Mouse (Mus musculus) liver, embryonic 11.5 days (tissue): Measurements from ENCODE around the gene Rad17. TPM values are rescaled to one million over a fixed set of nuclear protein-coding genes. Genes with fewer than 3 reads are reported as not detected.

ENCODE experiments used
- ATAC-seq: fragments of 200-750 bp; cut with Nextera tagmentation; replicated peaks from 2 replicates; pipeline ENCODE4 v1.8.0; 2017; ENCODE audit warnings: moderate number of reproducible peaks, mild to moderate bottlenecking, moderate TSS enrichment, moderate library complexity; ENCODE audit not compliant: low FRiP score
- DNase-seq: peaks from one replicate; pipeline ENCODE4 v3.0.0-alpha.2; 2017; ENCODE audit warnings: low spot score
- H3K27ac ChIP-seq: fragments of 300-500 bp; sonication (generic); 2 replicates; pipeline ENCODE4 v1.5.1; 2014; ENCODE audit warnings: mild to moderate bottlenecking, low read depth, low read length, control low read depth
- H3K27me3 ChIP-seq: fragments of 300-500 bp; sonication (generic); replicated peaks from 2 replicates; pipeline ENCODE4 v1.6.1; 2014; ENCODE audit warnings: low read length, mixed read lengths; ENCODE audit not compliant: control insufficient read depth, insufficient read depth
- H3K36me3 ChIP-seq: fragments of 300-500 bp; sonication (generic); 2 replicates; pipeline ENCODE4 v1.6.1; 2014; ENCODE audit warnings: mild to moderate bottlenecking, low read length, moderate library complexity, mixed read lengths; ENCODE audit not compliant: control insufficient read depth, insufficient read depth
- H3K4me1 ChIP-seq: fragments of 300-500 bp; sonication (generic); replicated peaks from 2 replicates; pipeline ENCODE4 v1.6.1; 2014; ENCODE audit warnings: low read length, mixed read lengths; ENCODE audit not compliant: control insufficient read depth, insufficient read depth
- H3K4me2 ChIP-seq: fragments of 300-500 bp; sonication (generic); 2 replicates; pipeline ENCODE4 v1.6.1; 2014; ENCODE audit warnings: mild to moderate bottlenecking, control low read depth, moderate library complexity
- H3K4me3 ChIP-seq: fragments of 300-500 bp; sonication (generic); 2 replicates; pipeline ENCODE4 v1.5.1; 2014; ENCODE audit warnings: low read depth, low read length, control low read depth
- H3K9ac ChIP-seq: fragments of 300-500 bp; sonication (generic); 2 replicates; pipeline ENCODE4 v1.6.1; 2014; ENCODE audit warnings: low read depth, low read length, control low read depth
- H3K9me3 ChIP-seq: fragments of 300-500 bp; sonication (generic); 2 replicates; pipeline ENCODE4 v1.6.1; 2016; ENCODE audit warnings: low read length, inconsistent platforms, mixed read lengths; ENCODE audit not compliant: control insufficient read depth
- WGBS: fragments of 180-500 bp; shearing (Covaris S2); extraction: QIAGEN DNeasy Blood & Tissue Kit; methylation state at CpG from one replicate; pipeline ENCODE4 v1.1.7; 2014; 5-methylcytosine and 5-hydroxymethylcytosine counted together
- polyA plus RNA-seq: library from polyadenylated mRNA; unstranded; fragments of >200 nt; fragmentation: Nextera tagmentation; extraction: Ambion mirVana; gene quantifications from 2 replicates; pipeline ENCODE4 v1.2.1, GENCODE M21; 2014

Gene Rad17
- polyA plus RNA-seq, result 32.1 and 33.5 TPM in 2 replicates

DNA sequence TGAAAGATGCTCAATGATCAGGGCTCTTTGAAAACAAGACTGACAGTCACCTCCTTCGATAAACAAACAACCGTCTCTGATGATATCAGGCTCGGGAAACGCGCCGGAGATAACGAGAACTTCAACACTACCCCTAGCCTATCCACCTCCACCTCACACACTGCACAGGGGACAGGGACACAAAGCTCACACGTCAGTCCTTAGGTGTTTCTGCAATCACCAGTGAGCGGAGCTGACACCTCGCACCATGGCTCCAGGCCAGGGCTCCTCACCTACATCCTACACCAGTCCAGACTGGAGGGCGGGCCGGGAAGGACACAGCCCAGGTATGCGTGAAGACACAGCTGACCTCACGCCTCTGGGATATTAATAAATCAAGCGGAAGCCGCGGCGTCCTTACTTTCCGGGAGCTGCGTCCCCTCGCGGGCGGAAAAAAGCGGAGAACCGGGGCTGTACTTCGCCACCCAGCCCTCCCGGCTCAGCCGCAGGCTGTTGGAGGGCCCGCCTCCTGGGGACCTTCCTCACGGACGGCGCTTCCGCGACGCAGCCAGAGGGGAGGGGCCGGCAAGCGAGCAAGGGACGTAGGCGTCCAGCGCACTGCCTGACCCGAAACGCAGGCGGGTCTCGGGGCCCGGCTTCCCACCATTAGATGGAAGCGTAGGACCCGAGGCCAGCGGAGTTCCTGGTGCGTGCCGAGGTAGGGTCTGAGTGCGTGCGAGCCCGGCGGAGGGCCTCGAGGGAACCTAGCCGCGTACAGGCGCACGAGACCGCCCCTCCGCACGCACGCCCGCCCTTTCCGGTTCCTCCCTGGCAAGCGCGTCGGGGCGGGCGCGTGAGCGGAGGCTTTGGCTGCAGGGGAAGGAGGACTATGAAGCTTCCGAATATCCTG is at the start of gene Rad17, which contains the start of gene Ak6:
Rad17 (minus strand) TSS at position 502 of the 889 bp plus-strand sequence.
Ak6 (plus strand) TSS at position 430 of the 889 bp plus-strand sequence.
- Histone ChIP-seq H3K36me3 (peaks cover 7% of the 10 kb centered on the region), H3K4me1 (peaks cover 5% of the 10 kb centered on the region), H3K4me3 (peak within 1 kb of the TSS; percentile 78), H3K27me3 (no peaks in the 10 kb centered on the region), H3K27ac (peak within 1 kb of the TSS; percentile 86), H3K4me2 (peak within 1 kb of the TSS; percentile 86), H3K9ac (peak within 1 kb of the TSS; percentile 71), H3K9me3 (no peaks in the 10 kb centered on the region)
- ATAC-seq (peak; percentile 97), DNase-seq (peak; percentile 95)
- under 1% methylated on average over 73 of the region's 73 CpGs for WGBS

DNA sequence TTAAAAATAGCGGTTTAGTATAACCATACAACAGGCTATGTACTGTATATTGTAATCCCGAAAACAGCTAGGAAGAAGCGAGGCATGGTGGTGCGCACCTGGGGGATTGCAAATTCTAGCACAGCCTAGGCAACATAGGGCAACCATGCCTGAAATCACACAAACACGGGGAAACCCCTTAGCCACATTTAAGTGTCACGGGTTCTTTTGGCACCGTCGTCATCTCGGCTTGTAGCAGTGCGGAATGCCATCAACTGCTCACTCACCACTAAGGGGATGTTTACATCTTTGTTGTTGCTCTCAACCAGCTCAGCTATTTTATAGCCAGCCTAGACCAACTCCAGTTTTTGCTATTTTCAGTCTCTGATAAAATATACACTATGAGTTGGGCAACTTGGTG is 48.0 kb upstream of the Rad17 start:
- no peak overlapping the region for H3K9ac ChIP-seq
- H3K27me3 ChIP-seq, result no peaks in the 10 kb centered on the region
- H3K27ac ChIP-seq, result no peak overlapping the region
- WGBS, result 95% methylated on average over 10 of the region's 10 CpGs
- DNase-seq, result no peak
- no peak for ATAC-seq
- no peak overlapping the region for H3K4me2 ChIP-seq
- no peak overlapping the region for H3K4me3 ChIP-seq
- H3K36me3 ChIP-seq, result peaks cover 22% of the 10 kb centered on the region
- H3K9me3 ChIP-seq, result no peaks in the 10 kb centered on the region
- no peaks in the 10 kb centered on the region for H3K4me1 ChIP-seq

DNA sequence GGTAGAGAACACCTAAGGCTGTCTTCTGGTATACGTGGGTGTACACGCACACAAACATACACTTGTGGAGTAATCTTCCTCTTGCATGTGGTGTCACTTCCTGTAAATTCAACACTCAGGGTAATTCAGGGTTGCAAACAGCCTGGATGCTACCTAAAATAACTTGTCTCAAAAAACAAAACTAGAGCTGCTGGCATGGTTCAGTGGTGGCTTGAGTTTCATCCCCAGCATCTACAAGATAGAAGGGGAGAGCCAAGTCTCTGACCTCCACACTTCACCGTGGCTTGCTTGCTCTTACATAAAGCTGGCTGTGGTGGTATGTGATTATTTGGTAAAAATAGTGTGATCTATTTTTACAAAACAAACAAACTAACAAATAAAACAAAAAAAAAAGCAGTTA is 46.7 kb upstream of the Rad17 start:
- Histone ChIP-seq H3K27ac (no peak overlapping the region), H3K36me3 (peaks cover 11% of the 10 kb centered on the region; the same call in 1 of the 2 replicates), H3K4me3 (no peak overlapping the region), H3K4me1 (no peaks in the 10 kb centered on the region), H3K9me3 (no peaks in the 10 kb centered on the region), H3K9ac (no peak overlapping the region), H3K4me2 (no peak overlapping the region), H3K27me3 (no peaks in the 10 kb centered on the region)
- WGBS, result 75% methylated on average over 3 of the region's 3 CpGs
- DNase-seq (no peak), ATAC-seq (no peak)

DNA sequence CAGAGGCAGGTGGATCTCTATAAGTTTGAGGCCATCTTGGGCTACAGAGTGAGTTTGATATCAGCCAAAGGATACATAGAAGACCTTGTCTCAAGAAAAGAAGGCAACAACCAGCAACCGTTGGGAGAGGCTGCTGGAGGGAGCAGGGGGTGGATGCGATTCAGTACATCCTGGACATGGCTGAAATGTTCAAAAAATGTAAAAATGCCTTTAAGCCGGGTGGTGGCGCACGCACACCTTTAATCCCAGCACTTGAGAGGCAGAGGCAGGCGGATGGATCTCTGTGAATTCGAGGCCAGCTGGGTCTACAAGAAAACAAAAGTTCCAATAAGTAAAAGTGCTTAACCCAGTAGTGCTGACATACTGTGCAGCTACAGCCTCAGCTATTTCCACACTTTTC is 36.7 kb upstream of the Rad17 start:
- 64% methylated on average over 7 of the region's 7 CpGs for WGBS
- ATAC-seq (no peak), DNase-seq (no peak)
- Histone ChIP-seq H3K9ac (no peak overlapping the region), H3K27ac (no peak overlapping the region), H3K4me1 (no peaks in the 10 kb centered on the region), H3K9me3 (no peaks in the 10 kb centered on the region), H3K4me3 (no peak overlapping the region), H3K4me2 (no peak overlapping the region), H3K27me3 (no peaks in the 10 kb centered on the region), H3K36me3 (no peaks in the 10 kb centered on the region)

DNA sequence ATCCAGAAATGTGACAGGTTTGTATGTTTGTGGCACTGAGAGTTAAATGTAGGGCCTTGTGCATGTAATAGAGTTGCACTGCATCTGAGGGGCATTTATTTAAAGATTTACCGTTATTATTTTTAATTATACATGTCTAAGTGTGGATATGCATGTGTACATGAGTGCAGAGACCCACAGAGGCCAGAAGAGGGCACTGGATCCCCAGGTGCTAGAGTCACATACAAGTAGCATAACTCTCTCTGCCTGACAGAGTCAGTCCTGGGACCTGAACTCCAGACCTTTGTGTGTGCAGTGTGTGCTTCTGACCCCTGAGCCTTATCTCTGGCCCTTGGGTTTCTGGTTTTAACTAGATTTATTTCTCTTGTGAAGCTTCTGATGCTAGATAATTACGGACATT is 33.5 kb upstream of the Rad17 start:
- Histone ChIP-seq H3K9ac (no peak overlapping the region), H3K27me3 (no peaks in the 10 kb centered on the region), H3K27ac (no peak overlapping the region), H3K4me2 (no peak overlapping the region), H3K4me1 (no peaks in the 10 kb centered on the region), H3K9me3 (no peaks in the 10 kb centered on the region), H3K36me3 (no peaks in the 10 kb centered on the region), H3K4me3 (no peak overlapping the region)
- DNase-seq (no peak), ATAC-seq (no peak)
- WGBS, result 49% methylated on average over 2 of the region's 2 CpGs

GRCm38 (mm10) chr13:100682837-100683236 is 32.0 kb upstream of the Rad17 start:
- Histone ChIP-seq H3K4me3 (no peak overlapping the region), H3K4me1 (no peaks in the 10 kb centered on the region), H3K4me2 (no peak overlapping the region), H3K9me3 (no peaks in the 10 kb centered on the region), H3K9ac (no peak overlapping the region), H3K36me3 (no peaks in the 10 kb centered on the region), H3K27me3 (no peaks in the 10 kb centered on the region), H3K27ac (no peak overlapping the region)
- ATAC-seq (no peak), DNase-seq (no peak)
- 71% methylated on average over 2 of the region's 2 CpGs for WGBS

GRCm38 (mm10) chr13:100681615-100682014 is 30.8 kb upstream of the Rad17 start:
- H3K4me2 ChIP-seq, result no peak overlapping the region
- ATAC-seq (no peak), DNase-seq (no peak)
- H3K4me3 ChIP-seq, result no peak overlapping the region
- H3K27me3 ChIP-seq, result no peaks in the 10 kb centered on the region
- WGBS, result 81% methylated on average over 8 of the region's 8 CpGs
- H3K9me3 ChIP-seq, result no peaks in the 10 kb centered on the region
- no peaks in the 10 kb centered on the region for H3K36me3 ChIP-seq
- no peak overlapping the region for H3K9ac ChIP-seq
- H3K4me1 ChIP-seq, result no peaks in the 10 kb centered on the region
- no peak overlapping the region for H3K27ac ChIP-seq

- Histone ChIP-seq H3K9ac (no peak overlapping the region), H3K36me3 (no peaks in the 10 kb centered on the region), H3K9me3 (no peaks in the 10 kb centered on the region), H3K4me2 (no peak overlapping the region), H3K27me3 (no peaks in the 10 kb centered on the region), H3K4me1 (no peaks in the 10 kb centered on the region), H3K4me3 (no peak overlapping the region), H3K27ac (no peak overlapping the region)
- ATAC-seq, result no peak
- 82% methylated on average over 15 of the region's 15 CpGs for WGBS
- DNase-seq, result no peak
Observed at GRCm38 (mm10) chr13:100675936-100676635, 25.2 kb upstream of the Rad17 start.
